Mouse (Mus musculus): Measurements from ENCODE around the gene Lrrc36.

Gene Lrrc36

GRCm38 (mm10) chr8:105483212-105484029 lies 70.0 kb downstream of the Lrrc36 start:
- DNase-seq (ENCODE audit: low spot score): no peak

- no peak for DNase-seq (ENCODE audit: low spot score)
These were observed 70.6 kb downstream of the Lrrc36 start for GRCm38 (mm10) chr8:105484030-105484368.

- DNase-seq (ENCODE audit: low spot score): no peak
These were observed 71.0 kb downstream of the Lrrc36 start for GRCm38 (mm10) chr8:105484392-105484791.

- DNase-seq (ENCODE audit: low spot score): no peak
These were observed 74.7 kb downstream of the Lrrc36 start for GRCm38 (mm10) chr8:105488082-105488481.

- DNase-seq (ENCODE audit: low spot score): no peak
These were observed 75.9 kb downstream of the Lrrc36 start for GRCm38 (mm10) chr8:105489281-105489680.

- no peak for DNase-seq (ENCODE audit: low spot score)
These were observed 80.1 kb downstream of the Lrrc36 start for GRCm38 (mm10) chr8:105493495-105493894.

- DNase-seq (ENCODE audit: low spot score): no peak
These were observed 81.2 kb downstream of the Lrrc36 start for GRCm38 (mm10) chr8:105494566-105494965.

- DNase-seq (ENCODE audit: low spot score): no peak
These were observed 82.3 kb downstream of the Lrrc36 start for GRCm38 (mm10) chr8:105495350-105496302.

- DNase-seq (ENCODE audit: low spot score): peak; percentile 85
These were observed 83.2 kb downstream of the Lrrc36 start, which contains the start of gene Zdhhc1 for GRCm38 (mm10) chr8:105496439-105497180. Zdhhc1 (minus strand) TSS chr8:105496902.

- no peak for DNase-seq (ENCODE audit: low spot score)
These were observed 86.4 kb downstream of the Lrrc36 start for GRCm38 (mm10) chr8:105499787-105500186.

GRCm38 (mm10) chr8:105504617-105505016 lies 91.2 kb downstream of the Lrrc36 start:
- DNase-seq (ENCODE audit: low spot score): no peak

GRCm38 (mm10) chr8:105506977-105507376 lies 93.6 kb downstream of the Lrrc36 start:
- no peak for DNase-seq (ENCODE audit: low spot score)

GRCm38 (mm10) chr8:105508758-105509157 lies 95.4 kb downstream of the Lrrc36 start:
- DNase-seq (ENCODE audit: low spot score): no peak

GRCm38 (mm10) chr8:105509997-105510735 lies 96.8 kb downstream of the Lrrc36 start:
- DNase-seq (ENCODE audit: low spot score): no peak

Data from layer of hippocampus, adult 11-12 months (tissue).